Mouse (Mus musculus) hindbrain, embryonic 14.5 days (tissue): Measurements from ENCODE around the gene Fam160b1. TPM values are rescaled to one million over a fixed set of nuclear protein-coding genes. Genes with fewer than 3 reads are reported as not detected.

Source experiments
- ATAC-seq: fragments of 200-750 bp; cut with Nextera tagmentation; 2 replicates; pipeline ENCODE4 v1.8.0; 2017; ENCODE audit warnings: moderate number of reproducible peaks, mild to moderate bottlenecking, moderate TSS enrichment, moderate library complexity; ENCODE audit not compliant: low FRiP score
- DNase-seq: peaks from one replicate; pipeline ENCODE4 v3.0.0-alpha.2; 2015; ENCODE audit warnings: low spot score
- H3K27ac ChIP-seq: fragments of 300-500 bp; sonication (generic); 2 replicates; pipeline ENCODE4 v1.5.1; 2014; ENCODE audit warnings: mild to moderate bottlenecking, moderate library complexity
- H3K27me3 ChIP-seq: fragments of 300-500 bp; sonication (generic); 2 replicates; pipeline ENCODE4 v1.6.1; 2014; ENCODE audit warnings: mild to moderate bottlenecking, low read length, mixed read lengths; ENCODE audit not compliant: control insufficient read depth, insufficient read depth
- H3K36me3 ChIP-seq: fragments of 300-500 bp; sonication (generic); replicated peaks from 2 replicates; pipeline ENCODE4 v1.6.1; 2014; ENCODE audit not compliant: control insufficient read depth, insufficient read depth
- H3K4me1 ChIP-seq: fragments of 300-500 bp; sonication (generic); replicated peaks from 2 replicates; pipeline ENCODE4 v1.6.1; 2014; ENCODE audit warnings: antibody characterized with exemption, low read length, mixed read lengths; ENCODE audit not compliant: control insufficient read depth, insufficient read depth
- H3K4me2 ChIP-seq: fragments of 300-500 bp; sonication (generic); replicated peaks from 2 replicates; pipeline ENCODE4 v1.6.1; 2014; ENCODE audit warnings: mild to moderate bottlenecking, moderate library complexity
- H3K4me3 ChIP-seq: fragments of 300-500 bp; sonication (generic); replicated peaks from 2 replicates; pipeline ENCODE4 v1.5.1; 2014; ENCODE audit warnings: mild to moderate bottlenecking, low read length
- H3K9ac ChIP-seq: fragments of 300-500 bp; sonication (generic); 2 replicates; pipeline ENCODE4 v1.6.1; 2014
- H3K9me3 ChIP-seq: fragments of 300-500 bp; sonication (generic); 2 replicates; pipeline ENCODE4 v1.6.1; 2016; ENCODE audit warnings: low read length; ENCODE audit not compliant: control insufficient read depth
- WGBS: fragments of 180-500 bp; shearing (Covaris S2); extraction: QIAGEN DNeasy Blood & Tissue Kit; methylation state at CpG from one replicate; pipeline ENCODE4 v1.1.7; 2014; 5-methylcytosine and 5-hydroxymethylcytosine counted together
- polyA plus RNA-seq: library from polyadenylated mRNA; unstranded; fragments of >200 nt; fragmentation: Nextera tagmentation; extraction: Ambion mirVana; gene quantifications from 2 replicates; pipeline ENCODE4 v1.2.1, GENCODE M21; 2014

Gene Fam160b1
- polyA plus RNA-seq, 1 experiment from 2014 or later: 17.4 TPM

GRCm38 (mm10) chr19:57322491-57322890, 38.0 kb upstream of the Fam160b1 start:
- Histone ChIP-seq H3K9ac (no peak overlapping the region), H3K4me3 (no peak overlapping the region), H3K9me3 (no peaks in the 10 kb centered on the region), H3K4me2 (no peak overlapping the region), H3K36me3 (no peaks in the 10 kb centered on the region), H3K27ac (no peak overlapping the region), H3K27me3 (no peaks in the 10 kb centered on the region), H3K4me1 (no peaks in the 10 kb centered on the region)
- DNase-seq (no peak), ATAC-seq (no peak)
- WGBS: 65% methylated on average over 4 of the region's 4 CpGs

GRCm38 (mm10) chr19:57323087-57323486, 37.4 kb upstream of the Fam160b1 start:
- no peaks in the 10 kb centered on the region for H3K9me3 ChIP-seq
- H3K4me1 ChIP-seq: no peaks in the 10 kb centered on the region
- no peaks in the 10 kb centered on the region for H3K36me3 ChIP-seq
- no peaks in the 10 kb centered on the region for H3K27me3 ChIP-seq
- DNase-seq (no peak), ATAC-seq (no peak)
- H3K27ac ChIP-seq: no peak overlapping the region
- H3K9ac ChIP-seq: no peak overlapping the region
- WGBS: 74% methylated on average over 8 of the region's 8 CpGs
- H3K4me2 ChIP-seq: no peak overlapping the region
- H3K4me3 ChIP-seq: no peak overlapping the region

- 40% methylated on average over 7 of the region's 7 CpGs for WGBS
- DNase-seq (peak; percentile 72), ATAC-seq (no peak)
- H3K36me3 ChIP-seq: no peaks in the 10 kb centered on the region
- H3K9me3 ChIP-seq: no peaks in the 10 kb centered on the region
- H3K4me3 ChIP-seq: no peak overlapping the region
- H3K4me1 ChIP-seq: no peaks in the 10 kb centered on the region
- H3K4me2 ChIP-seq: no peak overlapping the region
- H3K27me3 ChIP-seq: no peaks in the 10 kb centered on the region
- H3K9ac ChIP-seq: no peak overlapping the region
- no peak overlapping the region for H3K27ac ChIP-seq
Observed at GRCm38 (mm10) chr19:57325748-57326300, 34.7 kb upstream of the Fam160b1 start.

DNA sequence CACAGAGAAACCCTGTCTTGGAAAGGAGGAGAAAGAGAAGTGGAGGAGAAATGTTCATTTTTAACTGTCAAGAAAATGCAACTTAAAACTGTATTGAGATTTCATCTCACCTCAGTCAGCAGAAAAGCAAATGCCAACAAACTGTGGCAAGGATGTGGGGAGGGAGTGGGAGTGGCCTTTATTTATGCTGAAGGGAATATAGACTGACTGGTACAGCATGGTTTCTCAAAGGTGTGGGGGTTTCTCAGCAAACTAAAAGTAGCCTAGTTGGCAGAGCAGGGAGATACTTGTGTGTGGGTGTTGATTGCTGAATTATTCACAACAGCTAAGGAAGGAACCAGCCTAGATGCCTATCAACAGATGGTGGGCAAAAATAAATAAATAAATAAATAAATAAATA, 32.8 kb upstream of the Fam160b1 start:
- H3K9me3 ChIP-seq: no peaks in the 10 kb centered on the region
- no peak overlapping the region for H3K4me2 ChIP-seq

GRCm38 (mm10) chr19:57328269-57328668, 32.2 kb upstream of the Fam160b1 start:
- no peaks in the 10 kb centered on the region for H3K27me3 ChIP-seq
- ATAC-seq (no peak), DNase-seq (no peak)
- no peaks in the 10 kb centered on the region for H3K9me3 ChIP-seq
- no peaks in the 10 kb centered on the region for H3K4me1 ChIP-seq
- H3K9ac ChIP-seq: no peak overlapping the region
- 98% methylated on average over 7 of the region's 7 CpGs for whole genome bisulfite sequencing
- no peak overlapping the region for H3K4me3 ChIP-seq
- H3K4me2 ChIP-seq: no peak overlapping the region
- H3K36me3 ChIP-seq: no peaks in the 10 kb centered on the region
- H3K27ac ChIP-seq: no peak overlapping the region

More for the DNA sequence above, 32.8 kb upstream of the Fam160b1 start:
- ATAC-seq (no peak), DNase-seq (no peak)
- H3K9ac ChIP-seq: no peak overlapping the region
- no peaks in the 10 kb centered on the region for H3K27me3 ChIP-seq
- no peaks in the 10 kb centered on the region for H3K4me1 ChIP-seq
- no peaks in the 10 kb centered on the region for H3K36me3 ChIP-seq
- no peak overlapping the region for H3K4me3 ChIP-seq
- no peak overlapping the region for H3K27ac ChIP-seq

DNA sequence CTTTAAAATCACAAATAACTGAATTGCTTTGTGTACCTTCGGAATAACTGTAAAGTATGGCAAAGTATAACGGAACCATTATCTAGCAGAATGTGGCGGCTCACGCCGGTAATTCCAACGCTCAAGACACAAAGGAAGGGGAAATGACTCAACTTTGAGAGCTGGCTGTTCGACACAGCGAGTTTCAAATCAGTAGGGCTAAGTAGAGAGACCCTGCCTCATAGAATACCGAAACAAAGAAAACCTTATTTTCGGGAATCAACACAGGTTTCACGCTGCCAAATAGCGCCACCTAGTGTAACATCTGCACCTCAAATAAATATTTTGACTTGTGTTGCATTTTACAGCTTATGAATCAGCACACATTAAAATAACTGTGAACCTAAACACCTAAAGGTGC, 31.7 kb upstream of the Fam160b1 start:
- H3K27me3 ChIP-seq: no peaks in the 10 kb centered on the region
- WGBS: 63% methylated on average over 12 of the region's 12 CpGs
- no peaks in the 10 kb centered on the region for H3K9me3 ChIP-seq
- H3K9ac ChIP-seq: no peak overlapping the region
- no peak overlapping the region for H3K4me2 ChIP-seq
- H3K36me3 ChIP-seq: no peaks in the 10 kb centered on the region
- DNase-seq (peak; percentile 71), ATAC-seq (no peak)
- H3K4me3 ChIP-seq: no peak overlapping the region
- no peak overlapping the region for H3K27ac ChIP-seq
- H3K4me1 ChIP-seq: no peaks in the 10 kb centered on the region

DNA sequence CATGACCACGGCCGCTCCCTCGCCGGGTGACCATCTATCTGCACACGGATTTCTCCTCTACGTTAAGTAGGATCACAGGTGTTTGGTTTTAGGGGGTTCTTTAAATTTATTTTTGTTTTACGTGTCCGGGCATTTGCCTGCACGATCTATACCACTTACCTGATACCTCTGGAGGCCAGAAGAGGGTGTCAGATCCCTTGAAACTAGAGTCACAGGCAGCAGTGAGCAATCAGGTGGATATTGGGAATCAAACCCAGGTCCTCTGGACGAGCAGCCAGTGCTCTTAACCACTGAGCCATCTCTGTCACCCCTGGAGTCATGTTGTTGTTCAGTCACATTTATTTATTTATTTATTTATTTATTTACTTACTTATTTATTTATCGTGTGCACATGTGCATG, 30.2 kb upstream of the Fam160b1 start:
- DNase-seq (no peak), ATAC-seq (no peak)
- 84% methylated on average over 11 of the region's 11 CpGs for WGBS
- H3K9ac ChIP-seq: no peak overlapping the region
- no peaks in the 10 kb centered on the region for H3K4me1 ChIP-seq
- no peak overlapping the region for H3K4me3 ChIP-seq
- no peak overlapping the region for H3K27ac ChIP-seq
- no peaks in the 10 kb centered on the region for H3K36me3 ChIP-seq
- H3K4me2 ChIP-seq: no peak overlapping the region
- H3K27me3 ChIP-seq: no peaks in the 10 kb centered on the region
- no peaks in the 10 kb centered on the region for H3K9me3 ChIP-seq

- H3K36me3 ChIP-seq: no peaks in the 10 kb centered on the region
- WGBS: 89% methylated on average over 6 of the region's 6 CpGs
- no peaks in the 10 kb centered on the region for H3K27me3 ChIP-seq
- no peak overlapping the region for H3K27ac ChIP-seq
- H3K4me3 ChIP-seq: no peak overlapping the region
- no peaks in the 10 kb centered on the region for H3K9me3 ChIP-seq
- ATAC-seq (no peak), DNase-seq (no peak)
- H3K9ac ChIP-seq: no peak overlapping the region
- no peak overlapping the region for H3K4me2 ChIP-seq
- H3K4me1 ChIP-seq: no peaks in the 10 kb centered on the region
Observed at GRCm38 (mm10) chr19:57331237-57331636, 29.2 kb upstream of the Fam160b1 start.

GRCm38 (mm10) chr19:57333356-57333755, 27.1 kb upstream of the Fam160b1 start:
- Histone ChIP-seq H3K27me3 (no peaks in the 10 kb centered on the region), H3K36me3 (no peaks in the 10 kb centered on the region), H3K9me3 (no peaks in the 10 kb centered on the region), H3K4me3 (no peak overlapping the region), H3K9ac (no peak overlapping the region), H3K4me1 (no peaks in the 10 kb centered on the region), H3K4me2 (no peak overlapping the region), H3K27ac (no peak overlapping the region)
- DNase-seq (no peak), ATAC-seq (no peak)
- WGBS: 91% methylated on average over 4 of the region's 4 CpGs

- Histone ChIP-seq H3K4me2 (no peak overlapping the region), H3K27me3 (no peaks in the 10 kb centered on the region), H3K9me3 (no peaks in the 10 kb centered on the region), H3K9ac (no peak overlapping the region), H3K36me3 (no peaks in the 10 kb centered on the region), H3K4me3 (no peak overlapping the region), H3K4me1 (no peaks in the 10 kb centered on the region), H3K27ac (no peak overlapping the region)
- WGBS: 53% methylated on average over 8 of the region's 8 CpGs
- DNase-seq: no peak
- no peak for ATAC-seq
Observed at GRCm38 (mm10) chr19:57335135-57335534, 25.3 kb upstream of the Fam160b1 start.
